Mouse (Mus musculus) thymus, adult 2 months (tissue): ENCODE measurements at regions not wholly inside any gene's neighbourhood (a gene's known extent, or its start where the extent isn't known, plus 50 kb on each side); places are given as distances from the start of the nearest gene placed in this dataset.

Source experiments
- CTCF ChIP-seq: fragments of 200-500 bp; IDR thresholded peaks from 2 replicates; pipeline ENCODE4 v1.5.1; 2012; ENCODE audit warnings: mild to moderate bottlenecking, control low read depth, low read length, moderate library complexity, borderline replicate concordance; ENCODE audit not compliant: control insufficient read depth, poor library complexity, insufficient read depth; ENCODE audit errors: extremely low read depth
- POLR2A ChIP-seq: fragments of 200-500 bp; IDR thresholded peaks from 2 replicates; pipeline ENCODE4 v1.6.1; 2012; ENCODE audit warnings: mild to moderate bottlenecking, low read length, control low read depth, moderate library complexity; ENCODE audit not compliant: control insufficient read depth, poor library complexity, insufficient read depth; ENCODE audit errors: extremely low read depth

DNA sequence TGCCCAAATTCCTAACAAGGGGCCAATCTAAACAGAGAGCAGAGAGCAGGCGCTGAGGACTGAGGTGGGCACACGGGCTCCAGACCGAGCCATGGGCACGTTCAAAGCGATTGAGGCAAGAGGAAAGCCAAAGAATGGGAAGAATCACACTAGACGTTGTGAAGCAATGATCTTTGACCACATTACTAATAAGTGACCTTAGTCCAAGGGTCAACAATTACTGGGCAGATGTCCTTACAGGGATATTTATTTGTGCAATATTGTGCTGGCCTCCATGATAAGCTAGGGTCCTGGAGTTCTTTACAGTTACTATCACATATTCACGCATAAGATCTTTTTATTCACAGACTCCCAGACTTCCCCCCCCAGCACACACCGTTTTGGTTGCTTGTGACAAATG is 400.9 kb upstream of the Jarid2 start:
- no peak for TF ChIP-seq CTCF
- TF ChIP-seq POLR2A, result no peak
